Comparison of ENCODE assay signal across 8 mouse cellular contexts in genomic region chr11:119228091-119228781, GRCm38 (mm10). TPM values are rescaled to one million over a fixed set of nuclear protein-coding genes. Genes with fewer than 3 reads are reported as not detected.
DNase-seq lines count a peak whose midpoint lies in the region; ATAC-seq and TF ChIP-seq lines count a peak whose summit lies in the region.

Tbc1d16 (minus strand) TSS chr11:119228499.
Ccdc40 (plus strand) TSS chr11:119228572.

- DNase-seq in A20 (ENCODE audit: low read depth, low spot score) (peak; percentile 76), adipocyte (ENCODE audit: low spot score) (peak; percentile 72)
- DNase-seq in embryo, embryonic 11 days: peak; percentile 93
- peak; percentile 88 for DNase-seq in heart, embryonic 10.5 days (ENCODE audit: low spot score)
- peak; percentile 41 to 55 for DNase-seq in kidney, adult 8-10 months
- peak; percentile 20 to 31 (median 28) for DNase-seq in liver, embryonic 14.5 days (ENCODE audit: low read depth in 3 of 3, low spot score in 3 of 3)
- DNase-seq in naive thymus-derived CD4-positive, alpha-beta T cell, adult 2 months (ENCODE audit: low read depth): peak; percentile 80
- peak; percentile 75 for DNase-seq in thymus, postnatal 0 days (ENCODE audit: low spot score)

- H3K4me2 ChIP-seq in liver, embryonic 14.5 days (ENCODE audit: low read depth): peak within 1 kb of the TSS; percentile 71

- peak within 1 kb of the TSS; percentile 92 for H3K27ac ChIP-seq in heart, embryonic 10.5 days
- no peak within 1 kb of the TSS for H3K27ac ChIP-seq in liver, embryonic 14.5 days

- WGBS in heart, embryonic 10.5 days: under 1% methylated on average over 64 of the region's 66 CpGs
- under 1% methylated on average over 66 of the region's 66 CpGs for WGBS in liver, embryonic 14.5 days (ENCODE audit: insufficient replicate concordance)

- H3K36me3 ChIP-seq in heart, embryonic 10.5 days: no peaks in the 10 kb centered on the region
- no peaks in the 10 kb centered on the region for H3K36me3 ChIP-seq in liver, embryonic 14.5 days (replicated peaks; ENCODE audit: control insufficient read depth, insufficient read depth, low read depth)

- TF ChIP-seq CTCF in liver, embryonic 14.5 days (IDR thresholded peaks at IDR 0.05; ENCODE audit: low read depth): no peak

- H3K4me1 ChIP-seq in heart, embryonic 10.5 days: peaks cover 37% of the 10 kb centered on the region
- H3K4me1 ChIP-seq in liver, embryonic 14.5 days (replicated peaks; ENCODE audit: control insufficient read depth in 2 of 2, insufficient read depth in 2 of 2, low read length in 1 of 2): no peaks in the 10 kb centered on the region; a peak in 1 of 4 replicates

- no peak for TF ChIP-seq EP300 in liver, embryonic 14.5 days (IDR thresholded peaks at IDR 0.05; ENCODE audit: low read depth)

- peaks cover 6% of the 10 kb centered on the region; the same call in 1 of the 2 replicates for H3K27me3 ChIP-seq in heart, embryonic 10.5 days (ENCODE audit: insufficient read depth, poor library complexity, severe bottlenecking)
- H3K27me3 ChIP-seq in liver, embryonic 14.5 days (ENCODE audit: control insufficient read depth, insufficient read depth, low read length): peaks cover 29% of the 10 kb centered on the region

- H3K9me3 ChIP-seq in heart, embryonic 10.5 days: no peaks in the 10 kb centered on the region
- no peaks in the 10 kb centered on the region for H3K9me3 ChIP-seq in liver, embryonic 14.5 days (ENCODE audit: control insufficient read depth, low read length)

- 0 out of 2 replicates have a peak within 1 kb of the TSS, but pooled peaks have one; percentile 1 for H3K9ac ChIP-seq in liver, embryonic 14.5 days (replicated peaks)

- ATAC-seq in liver, embryonic 14.5 days (ENCODE audit: insufficient read depth): peak; percentile 78

- H3K4me3 ChIP-seq in heart, embryonic 10.5 days: peak within 1 kb of the TSS; percentile 85
- H3K4me3 ChIP-seq in liver, embryonic 14.5 days (ENCODE audit: insufficient read depth in 1 of 2, low read depth in 2 of 2, low read length in 2 of 2): peak within 1 kb of the TSS; percentile 52 to 53

RNA-seq across cellular contexts. Expression of gene Tbc1d16, which starts in this region (rescaled TPM):
- 7.4 and 8.6 TPM in 2 replicates for polyA plus RNA-seq in heart, embryonic 10.5 days (2016; fragmentation: Nextera tagmentation; extraction: Ambion mirVana)
- polyA plus RNA-seq in liver, embryonic 14.5 days (2012; rRNA removed): 0.92 and 1.0 TPM in 2 replicates
- polyA plus RNA-seq in liver, embryonic 14.5 days (2014; fragmentation: Nextera tagmentation; extraction: Ambion mirVana): 0.58 and 0.76 TPM in 2 replicates
- polyA plus RNA-seq in thymus, postnatal 0 days (2015; fragmentation: Nextera tagmentation; extraction: Ambion mirVana): 5.3 and 5.9 TPM in 2 replicates

RNA-seq across cellular contexts. Expression of gene Ccdc40, which starts in this region (rescaled TPM):
- 4.6 and 9.3 TPM in 2 replicates for polyA plus RNA-seq in heart, embryonic 10.5 days (2016; fragmentation: Nextera tagmentation; extraction: Ambion mirVana)
- polyA plus RNA-seq in liver, embryonic 14.5 days (2012; rRNA removed): 0.42 and 0.59 TPM in 2 replicates
- polyA plus RNA-seq in liver, embryonic 14.5 days (2014; fragmentation: Nextera tagmentation; extraction: Ambion mirVana): 0.29 and 0.42 TPM in 2 replicates
- polyA plus RNA-seq in thymus, postnatal 0 days (2015; fragmentation: Nextera tagmentation; extraction: Ambion mirVana): 4.6 and 5.3 TPM in 2 replicates

Comparison
In these comparisons a context has a peak if more than half of its experiments do, and no peak if none do; other contexts are left out.
1. DNase-seq: peak in every context shown above with its lines; median percentile 93 in embryo, embryonic 11 days; 88 in heart, embryonic 10.5 days; 80 in naive thymus-derived CD4-positive, alpha-beta T cell, adult 2 months; 76 in A20; 75 in thymus, postnatal 0 days; 72 in adipocyte; 48 in kidney, adult 8-10 months; 28 in liver, embryonic 14.5 days.